Comparison of ENCODE assay signal across 29 mouse cellular contexts in the genomic region with DNA sequence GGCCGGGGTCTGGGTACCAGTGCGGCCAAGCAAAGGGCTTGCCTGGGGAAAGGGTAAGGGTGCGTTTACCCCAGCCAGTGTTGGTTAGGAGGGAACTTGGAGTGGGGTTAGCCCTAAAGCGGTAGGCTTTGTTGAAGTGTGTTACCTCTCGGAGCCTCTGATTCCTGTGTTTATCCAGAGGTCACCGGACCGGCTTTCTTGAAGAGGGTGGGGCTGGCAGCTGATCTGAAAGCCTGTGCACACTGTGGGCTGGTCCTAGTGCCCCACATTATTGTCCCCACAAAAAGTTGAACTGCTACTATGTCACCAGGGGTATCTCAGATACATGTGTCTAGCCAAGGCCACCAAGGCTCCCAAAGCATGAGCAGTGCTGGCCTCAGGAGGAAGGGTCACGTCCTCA. TPM values are rescaled to one million over a fixed set of nuclear protein-coding genes. Genes with fewer than 3 reads are reported as not detected.
DNase-seq lines count a peak whose midpoint lies in the region; ATAC-seq and TF ChIP-seq lines count a peak whose summit lies in the region.
"Had no signal": no experiment of that assay in that cellular context is flagged by ENCODE, and none has a peak within 500 bp of the region (broad histone marks: within the 10 kb centered on the region; RNA-seq: fewer than 3 reads in every experiment).

No protein-coding gene starts in this region.

- H3K4me2 ChIP-seq in heart, embryonic 13.5 days: no peak overlapping the region
- H3K4me2 ChIP-seq in lung, postnatal 0 days (replicated peaks; ENCODE audit: low read depth, low read length): no peak overlapping the region
- peak overlapping the region; percentile 21 for H3K4me2 ChIP-seq in myocyte (ENCODE audit: low read depth)
- 0 out of 2 replicates have a peak overlapping the region, but pooled peaks have one; percentile 6 for H3K4me2 ChIP-seq in stomach, embryonic 15.5 days
- H3K4me2 ChIP-seq: embryonic facial prominence, embryonic 13.5 days; forebrain, embryonic 15.5 days; heart, embryonic 12.5 days; hindbrain, embryonic 15.5 days; liver, embryonic 15.5 days; lung, embryonic 14.5 days; neural tube, embryonic 13.5 days had no signal

- H3K79me2 ChIP-seq in myocyte (ENCODE audit: control insufficient read depth, insufficient read depth): peaks cover 70% of the 10 kb centered on the region

- no peaks in the 10 kb centered on the region for H3K9me3 ChIP-seq in heart, embryonic 13.5 days
- H3K9me3 ChIP-seq in lung, postnatal 0 days (ENCODE audit: low read length): no peaks in the 10 kb centered on the region
- H3K9me3 ChIP-seq in stomach, embryonic 15.5 days: no peaks in the 10 kb centered on the region
- H3K9me3 ChIP-seq: embryonic facial prominence, embryonic 13.5 days; forebrain, embryonic 10.5 days; forebrain, embryonic 15.5 days; heart, embryonic 12.5 days; hindbrain, embryonic 10.5 days; hindbrain, embryonic 15.5 days; liver, embryonic 15.5 days; midbrain, embryonic 10.5 days; neural tube, embryonic 13.5 days had no signal

- H3K27ac ChIP-seq in heart, embryonic 13.5 days (replicated peaks): no peak overlapping the region
- H3K27ac ChIP-seq in lung, postnatal 0 days (ENCODE audit: low read length): no peak overlapping the region
- no peak overlapping the region for H3K27ac ChIP-seq in stomach, embryonic 15.5 days
- H3K27ac ChIP-seq: embryonic facial prominence, embryonic 13.5 days; forebrain, embryonic 10.5 days; forebrain, embryonic 15.5 days; hindbrain, embryonic 10.5 days; hindbrain, embryonic 15.5 days; liver, embryonic 15.5 days; midbrain, embryonic 10.5 days; neural tube, embryonic 13.5 days had no signal

- H3K4me3 ChIP-seq in heart, embryonic 13.5 days: no peak overlapping the region
- no peak overlapping the region for H3K4me3 ChIP-seq in lung, postnatal 0 days (ENCODE audit: low read depth, low read length)
- H3K4me3 ChIP-seq in myocyte: no peak overlapping the region
- no peak overlapping the region for H3K4me3 ChIP-seq in stomach, embryonic 15.5 days (replicated peaks)
- H3K4me3 ChIP-seq: embryonic facial prominence, embryonic 13.5 days; forebrain, embryonic 10.5 days; forebrain, embryonic 15.5 days; heart, embryonic 12.5 days; hindbrain, embryonic 10.5 days; hindbrain, embryonic 15.5 days; liver, embryonic 15.5 days; midbrain, embryonic 10.5 days; neural tube, embryonic 13.5 days had no signal

- intact Hi-C loops in heart, postnatal 14 days (cut with DNase I): no loop called here

- peaks cover 30% of the 10 kb centered on the region for H3K4me1 ChIP-seq in heart, embryonic 13.5 days
- H3K4me1 ChIP-seq in lung, postnatal 0 days (ENCODE audit: insufficient read depth, low read depth, low read length): no peaks in the 10 kb centered on the region
- peaks cover 15% of the 10 kb centered on the region for H3K4me1 ChIP-seq in stomach, embryonic 15.5 days
- H3K4me1 ChIP-seq: forebrain, embryonic 15.5 days; hindbrain, embryonic 15.5 days; liver, embryonic 15.5 days; neural tube, embryonic 13.5 days had no signal

- 67% methylated on average over 8 of the region's 8 CpGs for WGBS in heart, embryonic 13.5 days
- WGBS in lung, postnatal 0 days: 29% methylated on average over 8 of the region's 8 CpGs
- WGBS in stomach, embryonic 15.5 days: 33% methylated on average over 8 of the region's 8 CpGs

- H3ac ChIP-seq in myocyte (ENCODE audit: control insufficient read depth, insufficient read length): no peak overlapping the region

- H3K27me3 ChIP-seq in heart, embryonic 13.5 days (replicated peaks): no peaks in the 10 kb centered on the region; the same call in 1 of the 2 replicates
- H3K27me3 ChIP-seq in lung, postnatal 0 days (replicated peaks; ENCODE audit: insufficient read depth, low read length): no peaks in the 10 kb centered on the region
- no peaks in the 10 kb centered on the region for H3K27me3 ChIP-seq in myocyte (ENCODE audit: control insufficient read depth, insufficient read depth, insufficient read length)
- no peaks in the 10 kb centered on the region for H3K27me3 ChIP-seq in stomach, embryonic 15.5 days (replicated peaks)
- H3K27me3 ChIP-seq: embryonic facial prominence, embryonic 13.5 days; forebrain, embryonic 15.5 days; heart, embryonic 12.5 days; hindbrain, embryonic 15.5 days; neural tube, embryonic 13.5 days had no signal

- DNase-seq in heart, postnatal 14 days: no peak
- DNase-seq in lung, postnatal 0 days (ENCODE audit: low spot score): peak; percentile 37
- DNase-seq in lung, postnatal 14 days: no peak
- no peak for DNase-seq in layer of hippocampus, adult 9-11 months
- DNase-seq: adrenal gland, postnatal 14 days; cerebellum, adult 11 months; cerebellum, adult 9-10 months; embryo, embryonic 11 days; kidney, adult 11 months; kidney, postnatal 14 days; liver; lung, embryonic 14.5 days; thymus, adult 18-20 months; thymus, postnatal 25 days had no signal

- TF ChIP-seq CTCF in lung, postnatal 0 days (IDR thresholded peaks at IDR 0.05): no peak

- peak overlapping the region; percentile 16; the same call in 1 of the 2 replicates for H3K9ac ChIP-seq in heart, embryonic 13.5 days
- no peak overlapping the region for H3K9ac ChIP-seq in lung, postnatal 0 days (replicated peaks; ENCODE audit: low read depth)
- no peak overlapping the region for H3K9ac ChIP-seq in stomach, embryonic 15.5 days
- H3K9ac ChIP-seq: embryonic facial prominence, embryonic 13.5 days; forebrain, embryonic 15.5 days; heart, embryonic 12.5 days; hindbrain, embryonic 15.5 days; liver, embryonic 15.5 days; lung, embryonic 14.5 days; neural tube, embryonic 13.5 days had no signal

- TF ChIP-seq POLR2A in myocyte (IDR thresholded peaks at IDR 0.05; ENCODE audit: insufficient read length, low read depth): no peak

- ATAC-seq in heart, embryonic 13.5 days (ENCODE audit: extremely low read depth, insufficient number of reproducible peaks, low FRiP score, low TSS enrichment): no peak
- ATAC-seq in lung, postnatal 0 days: peak; percentile 34
- no peak for ATAC-seq in stomach, embryonic 15.5 days (ENCODE audit: insufficient read depth, low FRiP score, low read depth)
- ATAC-seq: CD4-positive, CD25-positive, alpha-beta regulatory T cell, adult 4 months; forebrain, embryonic 15.5 days; inflammation-experienced regulatory T-cells, adult 6 months; midbrain, embryonic 16.5 days had no signal

- TF ChIP-seq EP300 in lung, postnatal 0 days (IDR thresholded peaks at IDR 0.05): no peak

- H3K36me3 ChIP-seq in heart, embryonic 13.5 days: no peaks in the 10 kb centered on the region
- H3K36me3 ChIP-seq in lung, postnatal 0 days (ENCODE audit: insufficient read depth, low read length): no peaks in the 10 kb centered on the region
- no peaks in the 10 kb centered on the region for H3K36me3 ChIP-seq in myocyte (ENCODE audit: control insufficient read depth, insufficient read depth)
- H3K36me3 ChIP-seq in stomach, embryonic 15.5 days: no peaks in the 10 kb centered on the region
- H3K36me3 ChIP-seq: embryonic facial prominence, embryonic 13.5 days; forebrain, embryonic 10.5 days; forebrain, embryonic 15.5 days; heart, embryonic 12.5 days; hindbrain, embryonic 10.5 days; hindbrain, embryonic 15.5 days; liver, embryonic 15.5 days; midbrain, embryonic 10.5 days; neural tube, embryonic 13.5 days had no signal

TF ChIP-seq in myocyte, 11 proteins besides CTCF, POLR2A, EP300 and RAD21:
- TF ChIP-seq MAX (IDR thresholded peaks at IDR 0.05; ENCODE audit: low read depth): no peak
- TF ChIP-seq REST (IDR thresholded peaks at IDR 0.05; ENCODE audit: insufficient read depth, insufficient read length): no peak
- no peak for TF ChIP-seq MYOD1 (IDR thresholded peaks at IDR 0.05; ENCODE audit: control insufficient read depth in 1 of 3, insufficient read length in 2 of 3, low read depth in 2 of 3)
- TF ChIP-seq E2F4 (IDR thresholded peaks at IDR 0.05; ENCODE audit: insufficient read depth): no peak
- TF ChIP-seq TCF3 (IDR thresholded peaks at IDR 0.05; ENCODE audit: insufficient read length, low read depth): no peak
- TF ChIP-seq CEBPB (IDR thresholded peaks at IDR 0.05; ENCODE audit: insufficient read depth, poor library complexity, severe bottlenecking): no peak
- TF ChIP-seq MYOG (IDR thresholded peaks at IDR 0.05; ENCODE audit: control insufficient read depth in 1 of 3, insufficient read depth in 1 of 3, insufficient read length in 2 of 3, low read depth in 2 of 3): no peak
- no peak for TF ChIP-seq SRF (IDR thresholded peaks at IDR 0.05; ENCODE audit: control insufficient read depth, insufficient read length, low read depth)
- TF ChIP-seq TCF12 (IDR thresholded peaks at IDR 0.05; ENCODE audit: insufficient read depth, poor library complexity, severe bottlenecking): no peak
- TF ChIP-seq USF1 (IDR thresholded peaks at IDR 0.05; ENCODE audit: low read depth): no peak
- TF ChIP-seq POLR2AphosphoS2 (IDR thresholded peaks at IDR 0.05; ENCODE audit: insufficient read length, low read depth): no peak

RNA-seq across cellular contexts. Expression of a gene that starts 43.2 kb away (rescaled TPM):
- polyA plus RNA-seq in heart, embryonic 13.5 days (2015; fragmentation: Nextera tagmentation; extraction: Ambion mirVana): 3.8 TPM in 2 replicates
- 10 to 100 TPM; 25.5 to 26.9 TPM for total RNA-seq in heart, postnatal 14 days (2021)
- 1.5 and 1.7 TPM in 2 replicates for polyA plus RNA-seq in lung, postnatal 0 days (2015; fragmentation: Nextera tagmentation; extraction: Ambion mirVana)
- polyA plus RNA-seq in myocyte (2012; fragmentation: generic; extraction: Trizol): 22.6 TPM
- polyA plus RNA-seq in stomach, embryonic 15.5 days (2015; fragmentation: Nextera tagmentation; extraction: Ambion mirVana): 5.6 and 5.7 TPM in 2 replicates

Comparison
In these comparisons a context has a peak if more than half of its experiments do, and no peak if none do; other contexts are left out.
1. H3K4me2 ChIP-seq: peak in myocyte (single experiment) and stomach, embryonic 15.5 days (single experiment); none in heart, embryonic 13.5 days (single experiment) and lung, postnatal 0 days (single experiment).